Mouse (Mus musculus) urinary bladder, postnatal 25 days (tissue): ENCODE measurements at regions not wholly inside any gene's neighbourhood (a gene's known extent, or its start where the extent isn't known, plus 50 kb on each side); places are given as distances from the start of the nearest gene placed in this dataset.

Experiments used
- DNase-seq: peaks from one replicate; pipeline ENCODE4 v3.0.0; 2022; ENCODE audit warnings: low spot score

GRCm38 (mm10) chr7:90059249-90059628, 70.8 kb upstream of the Picalm start:
- no peak for DNase-seq

GRCm38 (mm10) chr7:90059629-90060301, 70.2 kb upstream of the Picalm start:
- DNase-seq = no peak

- DNase-seq = no peak
These were observed 69.5 kb upstream of the Picalm start for GRCm38 (mm10) chr7:90060343-90061175.

- no peak for DNase-seq
These were observed 68.3 kb upstream of the Picalm start for GRCm38 (mm10) chr7:90061701-90062100.

GRCm38 (mm10) chr7:90062874-90063273, 67.1 kb upstream of the Picalm start:
- no peak for DNase-seq

- DNase-seq = no peak
These were observed 65.8 kb upstream of the Picalm start for GRCm38 (mm10) chr7:90064198-90064597.

GRCm38 (mm10) chr7:90065269-90065955, 64.6 kb upstream of the Picalm start:
- DNase-seq = no peak

GRCm38 (mm10) chr7:90066275-90066674, 63.7 kb upstream of the Picalm start:
- DNase-seq = no peak

GRCm38 (mm10) chr7:90067961-90068665, 61.9 kb upstream of the Picalm start:
- no peak for DNase-seq

- no peak for DNase-seq
These were observed 59.7 kb upstream of the Picalm start for GRCm38 (mm10) chr7:90070267-90070666.

GRCm38 (mm10) chr7:90073865-90074264, 56.1 kb upstream of the Picalm start:
- no peak for DNase-seq

GRCm38 (mm10) chr7:90074592-90074991, 55.4 kb upstream of the Picalm start:
- no peak for DNase-seq

- DNase-seq = no peak
These were observed 52.4 kb upstream of the Picalm start for GRCm38 (mm10) chr7:90077565-90077964.

GRCm38 (mm10) chr7:90080083-90080772, 49.8 kb upstream of the Picalm start:
- DNase-seq = no peak
